Comparison of ENCODE assay signal across 7 mouse cellular contexts in the genomic region with DNA sequence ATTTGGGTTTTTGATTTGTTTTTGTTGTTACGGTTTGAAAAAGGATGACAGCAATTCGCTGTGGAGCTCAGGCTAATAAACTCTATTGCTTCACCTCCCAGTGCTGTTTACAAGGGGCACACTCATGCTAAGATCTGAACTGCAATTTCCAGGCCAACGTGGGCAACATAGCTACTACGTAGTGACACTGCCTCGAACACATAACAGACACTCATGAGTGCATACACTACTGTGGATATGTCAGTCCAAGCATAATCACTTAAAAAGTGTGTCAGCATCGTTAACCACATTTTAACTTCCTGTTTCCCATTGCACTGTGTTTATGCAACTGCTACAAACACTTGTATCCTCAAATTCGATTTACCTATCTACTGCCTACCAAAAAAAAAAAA. TPM values are rescaled to one million over a fixed set of nuclear protein-coding genes. Genes with fewer than 3 reads are reported as not detected.
DNase-seq lines count a peak whose midpoint lies in the region; ATAC-seq and TF ChIP-seq lines count a peak whose summit lies in the region.

No protein-coding gene starts in this region.

- peak overlapping the region; percentile 90 for H3K4me3 ChIP-seq in testis, adult 2 months (ENCODE audit: control insufficient read depth, low read depth, low read length)
- peak overlapping the region; percentile 81 for H3K4me3 ChIP-seq in erythroblast, embryonic 14.5 days (replicated peaks)
- H3K4me3 ChIP-seq in limb, embryonic 14.5 days (replicated peaks; ENCODE audit: low read length): peak overlapping the region; percentile 75
- H3K4me3 ChIP-seq in olfactory bulb, adult 2 months (ENCODE audit: insufficient read depth, low read depth, low read length): peak overlapping the region; percentile 12; the same call in 1 of the 2 replicates

- TF ChIP-seq POLR2A in testis, adult 2 months (IDR thresholded peaks at IDR 0.05; ENCODE audit: control insufficient read depth, low read depth, low read length): no peak
- TF ChIP-seq POLR2A in limb, embryonic 14.5 days (IDR thresholded peaks at IDR 0.05; ENCODE audit: borderline replicate concordance, extremely low read depth, insufficient read depth, insufficient read length): no peak
- no peak for TF ChIP-seq POLR2A in olfactory bulb, adult 2 months (IDR thresholded peaks at IDR 0.05; ENCODE audit: insufficient read depth, low read depth, low read length)

- no peak for TF ChIP-seq CTCF in testis, adult 2 months (IDR thresholded peaks at IDR 0.05; ENCODE audit: control insufficient read depth, insufficient read depth, insufficient replicate concordance, low read depth, low read length)
- no peak for TF ChIP-seq CTCF in olfactory bulb, adult 2 months (IDR thresholded peaks at IDR 0.05; ENCODE audit: insufficient read depth, low read depth, low read length)

- H3K36me3 ChIP-seq in testis, adult 2 months (ENCODE audit: control insufficient read depth, insufficient read depth, low read length): no peaks in the 10 kb centered on the region
- peaks cover 27% of the 10 kb centered on the region for H3K36me3 ChIP-seq in erythroblast, embryonic 14.5 days (ENCODE audit: control insufficient read depth)
- peaks cover 9% of the 10 kb centered on the region; the same call in 1 of the 2 replicates for H3K36me3 ChIP-seq in limb, embryonic 14.5 days (ENCODE audit: control insufficient read depth, insufficient read depth, low read length)

- H3K27ac ChIP-seq in testis, adult 2 months (ENCODE audit: control insufficient read depth, insufficient read depth, low read depth, low read length): peak overlapping the region; percentile 61
- H3K27ac ChIP-seq in limb, embryonic 14.5 days (replicated peaks; ENCODE audit: low read depth, low read length): peak overlapping the region; percentile 49; the same call in 1 of the 2 replicates
- H3K27ac ChIP-seq in olfactory bulb, adult 2 months (ENCODE audit: insufficient read depth, low read depth, low read length): peak overlapping the region; percentile 82

- no peak for DNase-seq in testis, postnatal 10 days (ENCODE audit: low spot score)
- no peak for DNase-seq in limb, embryonic 14.5 days (ENCODE audit: low spot score)
- no peak for DNase-seq in embryo, embryonic 10 days (ENCODE audit: low spot score)
- no peak for DNase-seq in cerebellum, adult 9-10 months

- no peaks in the 10 kb centered on the region for H3K27me3 ChIP-seq in testis, adult 2 months (ENCODE audit: control insufficient read depth, insufficient read depth, low read length)
- no peaks in the 10 kb centered on the region for H3K27me3 ChIP-seq in erythroblast, embryonic 14.5 days (ENCODE audit: control insufficient read depth)
- no peaks in the 10 kb centered on the region for H3K27me3 ChIP-seq in limb, embryonic 14.5 days (ENCODE audit: control insufficient read depth, insufficient read depth, low read length)

- H3K4me2 ChIP-seq in limb, embryonic 14.5 days (replicated peaks; ENCODE audit: low read depth, low read length, severe bottlenecking): peak overlapping the region; percentile 51

- ATAC-seq in limb, embryonic 14.5 days (ENCODE audit: low FRiP score, low read depth): peak; percentile 28; the same call in 1 of the 2 replicates

- WGBS in limb, embryonic 14.5 days: 23% methylated on average over 7 of the region's 7 CpGs
- 17% methylated on average over 7 of the region's 7 CpGs for WGBS in olfactory bulb, adult 2 months

- H3K9me3 ChIP-seq in erythroblast, embryonic 14.5 days (ENCODE audit: control insufficient read depth, low read length): no peaks in the 10 kb centered on the region
- H3K9me3 ChIP-seq in limb, embryonic 14.5 days (ENCODE audit: control insufficient read depth, low read length): no peaks in the 10 kb centered on the region

- peak overlapping the region; percentile 77 for H3K9ac ChIP-seq in limb, embryonic 14.5 days (ENCODE audit: low read depth, low read length, severe bottlenecking)

- peaks cover 4% of the 10 kb centered on the region for H3K4me1 ChIP-seq in testis, adult 2 months (ENCODE audit: control insufficient read depth, insufficient read depth, low read length)
- H3K4me1 ChIP-seq in erythroblast, embryonic 14.5 days (ENCODE audit: control insufficient read depth): peaks cover 63% of the 10 kb centered on the region
- H3K4me1 ChIP-seq in limb, embryonic 14.5 days (ENCODE audit: control insufficient read depth, insufficient read depth, low read length): peaks cover 6% of the 10 kb centered on the region; the same call in 1 of the 2 replicates
- H3K4me1 ChIP-seq in olfactory bulb, adult 2 months (ENCODE audit: control insufficient read depth, insufficient read depth, low read length): no peaks in the 10 kb centered on the region

RNA-seq across cellular contexts. Expression of gene Psmd4, which starts 0.4 kb away (rescaled TPM):
- polyA plus RNA-seq in testis, adult 2 months (2012; rRNA removed): 209 and 219 TPM in 2 replicates
- 17.0 and 20.7 TPM in 2 replicates for polyA plus RNA-seq in erythroblast, embryonic 14.5 days (2012)
- polyA plus RNA-seq in limb, embryonic 14.5 days (2012; rRNA removed): 249 and 282 TPM in 2 replicates
- polyA plus RNA-seq in limb, embryonic 14.5 days (2014; fragmentation: Nextera tagmentation; extraction: Ambion mirVana): 258 and 280 TPM in 2 replicates
- polyA plus RNA-seq in olfactory bulb, adult 2 months (2012; ENCODE audit: insufficient read depth, insufficient read length, low replicate concordance, missing spikeins): 457 TPM in 1 of 2 replicates, not detected in the other

RNA-seq across cellular contexts. Expression of gene Zfp687, which starts 27.6 kb away (rescaled TPM):
- 37.7 and 43.3 TPM in 2 replicates for polyA plus RNA-seq in testis, adult 2 months (2012; rRNA removed)
- polyA plus RNA-seq in erythroblast, embryonic 14.5 days (2012): 0.61 and 0.79 TPM in 2 replicates
- 26.8 and 28.8 TPM in 2 replicates for polyA plus RNA-seq in limb, embryonic 14.5 days (2012; rRNA removed)
- 18.8 and 23.2 TPM in 2 replicates for polyA plus RNA-seq in limb, embryonic 14.5 days (2014; fragmentation: Nextera tagmentation; extraction: Ambion mirVana)
- polyA plus RNA-seq in olfactory bulb, adult 2 months (2012; ENCODE audit: insufficient read depth, insufficient read length, low replicate concordance, missing spikeins): 132 TPM in 1 of 2 replicates, not detected in the other

Comparison
In these comparisons a context has a peak if more than half of its experiments do, and no peak if none do; other contexts are left out.
1. H3K4me3 ChIP-seq: peak in every context shown above with its lines; median percentile 90 in testis, adult 2 months; 81 in erythroblast, embryonic 14.5 days; 75 in limb, embryonic 14.5 days; 12 in olfactory bulb, adult 2 months.